Mouse (Mus musculus): ENCODE measurements around the gene Tmem40. TPM values are rescaled to one million over a fixed set of nuclear protein-coding genes. Genes with fewer than 3 reads are reported as not detected.

The Tmem40 gene
- 3.0 and 3.3 TPM in 2 replicates for polyA plus RNA-seq (2015; fragmentation: Nextera tagmentation; extraction: Ambion mirVana)

DNA sequence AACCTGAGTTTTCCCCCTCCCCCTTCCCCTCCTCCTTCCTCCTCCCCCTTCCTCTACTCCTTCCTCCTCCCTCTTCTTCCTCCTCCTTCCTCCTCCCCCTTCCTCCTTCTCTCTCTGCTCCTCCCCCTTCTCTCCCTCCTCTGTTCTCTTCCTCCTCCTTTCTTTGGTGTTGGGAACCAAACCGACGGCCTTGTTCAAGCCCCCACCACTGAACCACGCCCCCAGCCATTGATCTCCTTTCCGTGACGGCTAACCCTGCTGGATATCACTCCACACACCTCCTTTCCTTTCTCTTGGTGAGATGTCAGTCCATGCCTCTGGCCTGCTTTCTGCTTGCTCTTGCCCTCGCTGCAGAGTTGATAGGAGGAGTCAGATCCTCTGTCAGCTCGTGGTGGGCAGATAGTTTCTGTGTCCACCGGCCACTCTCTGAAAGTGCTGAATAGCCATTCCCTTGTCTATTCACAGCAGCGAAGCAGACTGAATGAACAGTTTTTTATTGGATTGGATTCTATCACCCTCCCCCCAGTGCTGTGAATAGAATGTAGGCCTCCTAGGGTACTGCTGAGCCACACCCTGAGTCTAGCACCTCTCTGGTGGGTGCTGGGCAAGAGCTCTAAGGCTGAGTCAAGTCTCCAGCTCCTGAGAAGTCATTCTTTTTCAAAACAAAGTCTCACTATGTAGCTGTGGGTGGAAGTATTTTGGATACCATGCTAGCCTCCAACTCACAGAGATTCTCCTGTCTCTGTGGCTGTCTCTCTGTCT, at the start of gene Tmem40:
Tmem40 (minus strand) TSS at position 416 of the 762 bp plus-strand sequence.

GRCm38 (mm10) chr6:115808488-115809231, 46.5 kb upstream of the Tmem40 start, which contains the start of gene Rpl32:
Gene Rpl32, minus strand, starts transcription at chr6:115808747.

GRCm38 (mm10) chr6:115774501-115774921, 12.3 kb upstream of the Tmem40 start, which contains the start of gene Cand2:
Gene Cand2, plus strand, starts transcription at chr6:115774538.

Small RNAs within 50 kb of the gene (microRNA-seq; reads per million reads assigned to microRNA genes)
- gene Mir7660 (ENCODE audit: borderline replicate concordance, insufficient number of aligned reads) = not detected

Other genes starting within 250 kb of the Tmem40 start
- gene Tsen2, start 217.7 kb downstream of the Tmem40 start, polyA plus RNA-seq (2015; fragmentation: Nextera tagmentation; extraction: Ambion mirVana) = 14.4 and 18.0 TPM in 2 replicates
- gene Mkrn2os, start 169.8 kb downstream of the Tmem40 start, polyA plus RNA-seq (2015; fragmentation: Nextera tagmentation; extraction: Ambion mirVana) = 0.44 and 0.47 TPM in 2 replicates
- gene Mkrn2, start 160.5 kb downstream of the Tmem40 start, polyA plus RNA-seq (2015; fragmentation: Nextera tagmentation; extraction: Ambion mirVana) = 20.8 and 30.6 TPM in 2 replicates
- 49.9 and 52.8 TPM in 2 replicates for gene Raf1, start 85.8 kb downstream of the Tmem40 start, polyA plus RNA-seq (2015; fragmentation: Nextera tagmentation; extraction: Ambion mirVana)
- gene Cand2, start 12.1 kb upstream of the Tmem40 start, polyA plus RNA-seq (2015; fragmentation: Nextera tagmentation; extraction: Ambion mirVana) = 8.5 and 10.0 TPM in 2 replicates
- 2,518 and 3,190 TPM in 2 replicates for gene Rpl32, start 46.3 kb upstream of the Tmem40 start, polyA plus RNA-seq (2015; fragmentation: Nextera tagmentation; extraction: Ambion mirVana)
- 0.62 and 0.66 TPM in 2 replicates for gene Efcab12, start 76.0 kb upstream of the Tmem40 start, polyA plus RNA-seq (2015; fragmentation: Nextera tagmentation; extraction: Ambion mirVana)
- gene Mbd4, start 91.0 kb upstream of the Tmem40 start, polyA plus RNA-seq (2015; fragmentation: Nextera tagmentation; extraction: Ambion mirVana) = 7.5 and 8.0 TPM in 2 replicates
- gene Ift122, start 91.1 kb upstream of the Tmem40 start, polyA plus RNA-seq (2015; fragmentation: Nextera tagmentation; extraction: Ambion mirVana) = 12.5 and 15.2 TPM in 2 replicates
- 0.30 and 0.92 TPM in 2 replicates for gene Rho, start 169.3 kb upstream of the Tmem40 start, polyA plus RNA-seq (2015; fragmentation: Nextera tagmentation; extraction: Ambion mirVana)
- not detected in 2 replicates for gene H1foo, start 182.5 kb upstream of the Tmem40 start, polyA plus RNA-seq (2015; fragmentation: Nextera tagmentation; extraction: Ambion mirVana)
- gene Plxnd1, start 232.6 kb upstream of the Tmem40 start, polyA plus RNA-seq (2015; fragmentation: Nextera tagmentation; extraction: Ambion mirVana) = 17.0 and 29.6 TPM in 2 replicates

All from adrenal gland, postnatal 0 days (tissue).